In genomic region chr6:35779706-35780105, GRCm38 (mm10) we compare ENCODE assay signal across 19 mouse cellular contexts.
DNase-seq lines count a peak whose midpoint lies in the region; TF ChIP-seq lines count a peak whose summit lies in the region.
"Had no signal": no experiment of that assay in that cellular context is flagged by ENCODE, and none has a peak within 500 bp of the region (broad histone marks: within the 10 kb centered on the region; RNA-seq: fewer than 3 reads in every experiment).

No protein-coding gene starts in this region.

- H3K4me3 ChIP-seq in liver, adult 2 months (ENCODE audit: insufficient read depth, low read depth, low read length): no peak overlapping the region
- H3K4me3 ChIP-seq in ES-Bruce4 (ENCODE audit: low read depth, low read length): no peak overlapping the region
- no peak overlapping the region for H3K4me3 ChIP-seq in embryonic facial prominence, embryonic 10.5 days
- no peak overlapping the region for H3K4me3 ChIP-seq in heart, embryonic 10.5 days
- H3K4me3 ChIP-seq: embryonic facial prominence, embryonic 13.5 days; hindbrain, embryonic 10.5 days; kidney, embryonic 15.5 days; limb, embryonic 15.5 days; midbrain, embryonic 13.5 days; neural tube, embryonic 13.5 days had no signal

- no peak for DNase-seq in liver, adult 2 months (ENCODE audit: extremely low read depth, low read depth, low spot score)
- DNase-seq in liver (no peak), A20 (ENCODE audit: low read depth, low spot score) (peak; percentile 2), R1 (ENCODE audit: low read depth, low spot score) (peak; percentile 49)
- DNase-seq in embryonic facial prominence, embryonic 10.5 days (ENCODE audit: low spot score): no peak
- DNase-seq in heart, embryonic 10.5 days (ENCODE audit: low spot score): no peak
- DNase-seq: adrenal gland, postnatal 10 days; cerebellum, postnatal 10 days; gastrocnemius, postnatal 10 days; heart, adult 11 months; right cerebral cortex, adult 18-20 months; thymus, postnatal 4 days had no signal

- TF ChIP-seq CTCF in liver, adult 2 months (IDR thresholded peaks at IDR 0.05; ENCODE audit: low read depth, low read length): peak; percentile 34; the same call in 1 of the 2 replicates
- peak; percentile 29 for TF ChIP-seq CTCF in ES-Bruce4 (IDR thresholded peaks at IDR 0.05; ENCODE audit: low read depth, low read length)

- H3K9ac ChIP-seq in liver, adult 2 months (ENCODE audit: low read depth, low read length): no peak overlapping the region
- H3K9ac ChIP-seq in ES-Bruce4 (ENCODE audit: low read depth, poor library complexity, severe bottlenecking): no peak overlapping the region
- H3K9ac ChIP-seq: embryonic facial prominence, embryonic 13.5 days; kidney, embryonic 15.5 days; limb, embryonic 15.5 days; midbrain, embryonic 13.5 days; neural tube, embryonic 13.5 days had no signal

- no peak overlapping the region for H3K27ac ChIP-seq in liver, adult 2 months (replicated peaks; ENCODE audit: insufficient read depth, low read depth, low read length)
- H3K27ac ChIP-seq in ES-Bruce4 (ENCODE audit: insufficient read depth, low read length): no peak overlapping the region
- no peak overlapping the region for H3K27ac ChIP-seq in embryonic facial prominence, embryonic 10.5 days (replicated peaks)
- no peak overlapping the region for H3K27ac ChIP-seq in heart, embryonic 10.5 days
- H3K27ac ChIP-seq: embryonic facial prominence, embryonic 13.5 days; hindbrain, embryonic 10.5 days; kidney, embryonic 15.5 days; limb, embryonic 15.5 days; midbrain, embryonic 13.5 days; neural tube, embryonic 13.5 days had no signal

- TF ChIP-seq POLR2A in liver, adult 2 months (IDR thresholded peaks at IDR 0.05; ENCODE audit: extremely low read depth, insufficient read depth, low read length): no peak
- no peak for TF ChIP-seq POLR2A in ES-Bruce4 (IDR thresholded peaks at IDR 0.05; ENCODE audit: insufficient read depth, low read length)

- H3K79me2 ChIP-seq in liver, adult 2 months (ENCODE audit: control insufficient read depth, insufficient read depth, low read length): no peaks in the 10 kb centered on the region

- no peak for TF ChIP-seq EP300 in ES-Bruce4 (IDR thresholded peaks at IDR 0.05; ENCODE audit: insufficient read depth, low read depth, low read length)

- H3K36me3 ChIP-seq in liver, adult 2 months (ENCODE audit: control insufficient read depth, insufficient read depth, low read length): no peaks in the 10 kb centered on the region
- H3K36me3 ChIP-seq in ES-Bruce4 (ENCODE audit: control insufficient read depth, insufficient read depth, low read length, poor library complexity, severe bottlenecking): no peaks in the 10 kb centered on the region
- no peaks in the 10 kb centered on the region for H3K36me3 ChIP-seq in embryonic facial prominence, embryonic 10.5 days (replicated peaks)
- no peaks in the 10 kb centered on the region for H3K36me3 ChIP-seq in heart, embryonic 10.5 days
- H3K36me3 ChIP-seq: embryonic facial prominence, embryonic 13.5 days; hindbrain, embryonic 10.5 days; kidney, embryonic 15.5 days; limb, embryonic 15.5 days; midbrain, embryonic 13.5 days; neural tube, embryonic 13.5 days had no signal

- H3K9me3 ChIP-seq in ES-Bruce4 (replicated peaks; ENCODE audit: control insufficient read depth, insufficient read depth, low read length, poor library complexity, severe bottlenecking): no peaks in the 10 kb centered on the region
- no peaks in the 10 kb centered on the region for H3K9me3 ChIP-seq in embryonic facial prominence, embryonic 10.5 days
- no peaks in the 10 kb centered on the region for H3K9me3 ChIP-seq in heart, embryonic 10.5 days
- H3K9me3 ChIP-seq: embryonic facial prominence, embryonic 13.5 days; hindbrain, embryonic 10.5 days; kidney, embryonic 15.5 days; limb, embryonic 15.5 days; midbrain, embryonic 13.5 days; neural tube, embryonic 13.5 days had no signal

- H3K27me3 ChIP-seq in liver, adult 2 months (ENCODE audit: control insufficient read depth, insufficient read depth, low read length): no peaks in the 10 kb centered on the region
- H3K27me3 ChIP-seq in ES-Bruce4 (ENCODE audit: control insufficient read depth, insufficient read depth, low read length, poor library complexity, severe bottlenecking): no peaks in the 10 kb centered on the region
- no peaks in the 10 kb centered on the region for H3K27me3 ChIP-seq in embryonic facial prominence, embryonic 10.5 days (replicated peaks; ENCODE audit: low read depth, poor library complexity, severe bottlenecking)
- no peaks in the 10 kb centered on the region for H3K27me3 ChIP-seq in heart, embryonic 10.5 days (ENCODE audit: insufficient read depth, poor library complexity, severe bottlenecking)
- H3K27me3 ChIP-seq: embryonic facial prominence, embryonic 13.5 days; kidney, embryonic 15.5 days; limb, embryonic 15.5 days; midbrain, embryonic 13.5 days; neural tube, embryonic 13.5 days had no signal

- no peaks in the 10 kb centered on the region for H3K4me1 ChIP-seq in liver, adult 2 months (ENCODE audit: control insufficient read depth, insufficient read depth, low read length)
- no peaks in the 10 kb centered on the region for H3K4me1 ChIP-seq in ES-Bruce4 (ENCODE audit: control insufficient read depth, insufficient read depth, low read length)
- no peaks in the 10 kb centered on the region for H3K4me1 ChIP-seq in embryonic facial prominence, embryonic 10.5 days
- H3K4me1 ChIP-seq in heart, embryonic 10.5 days: no peaks in the 10 kb centered on the region
- H3K4me1 ChIP-seq: embryonic facial prominence, embryonic 13.5 days; hindbrain, embryonic 10.5 days; kidney, embryonic 15.5 days; limb, embryonic 15.5 days; midbrain, embryonic 13.5 days; neural tube, embryonic 13.5 days had no signal

- 88% methylated on average over 1 of the region's 1 CpGs for WGBS in liver, adult 2 months
- 88% methylated on average over 1 of the region's 1 CpGs for WGBS in embryonic facial prominence, embryonic 10.5 days
- WGBS in heart, embryonic 10.5 days: 91% methylated on average over 1 of the region's 1 CpGs

Comparison
In these comparisons a context has a peak if more than half of its experiments do, and no peak if none do; other contexts are left out.
1. DNase-seq: peak in A20 (single experiment) and R1 (single experiment); none in liver, adult 2 months (single experiment), liver (single experiment), embryonic facial prominence, embryonic 10.5 days (single experiment) and heart, embryonic 10.5 days (single experiment).